In genomic region chr3:107853232-107854181, GRCm38 (mm10) we compare ENCODE assay signal across 20 mouse cellular contexts. TPM values are rescaled to one million over a fixed set of nuclear protein-coding genes. Genes with fewer than 3 reads are reported as not detected.
DNase-seq lines count a peak whose midpoint lies in the region; ATAC-seq and TF ChIP-seq lines count a peak whose summit lies in the region.
"Had no signal": no experiment of that assay in that cellular context is flagged by ENCODE, and none has a peak within 500 bp of the region (broad histone marks: within the 10 kb centered on the region; RNA-seq: fewer than 3 reads in every experiment).

No protein-coding gene starts in this region.

- no peak for TF ChIP-seq RAD21 in CH12.LX (IDR thresholded peaks at IDR 0.05; ENCODE audit: low read depth, low read length)

- in situ Hi-C loops in CH12.LX (cut with MboI; ENCODE audit: low pct_ligation_motif_present, low pct_unique_long_range_greater_than_20kb, low sequenced_read_pairs), result no loop called here

- no peak for DNase-seq in layer of hippocampus, adult 2 months (ENCODE audit: low spot score in 2 of 2)
- DNase-seq in layer of hippocampus, postnatal 36 days, result no peak
- peak; percentile 56 for DNase-seq in A20 (ENCODE audit: low read depth, low spot score)
- DNase-seq in CH12.LX (ENCODE audit: extremely low read depth), result no peak
- no peak for DNase-seq in yolk sac, embryonic 10.5 days (ENCODE audit: low spot score)
- DNase-seq in kidney, postnatal 14 days, result no peak
- no peak for DNase-seq in neural tube, embryonic 10.5 days (ENCODE audit: extremely low spot score, low spot score)
- DNase-seq: adrenal gland, adult 8-10 months; cerebellum, postnatal 36 days; gastrocnemius, postnatal 14 days; kidney, adult 18-20 months; lung, adult 2 months; right cerebral cortex, postnatal 14 days had no signal

- no peaks in the 10 kb centered on the region for H3K27me3 ChIP-seq in CH12.LX (replicated peaks)
- H3K27me3 ChIP-seq: forebrain, embryonic 12.5 days had no signal

- peak; percentile 65 for TF ChIP-seq CTCF in layer of hippocampus, adult 2 months (conservative IDR thresholded peaks at IDR 0.05)
- TF ChIP-seq CTCF in CH12.LX (conservative IDR thresholded peaks at IDR 0.05 in 1 of 2, IDR thresholded peaks at IDR 0.05 in 1 of 2; ENCODE audit: low read depth in 2 of 2, low read length in 2 of 2), result no peak

- TF ChIP-seq POLR2A in CH12.LX (IDR thresholded peaks at IDR 0.05; ENCODE audit: low read depth, low read length), result no peak

- H3K9ac ChIP-seq in CH12.LX (ENCODE audit: insufficient read depth, low read depth), result no peak overlapping the region
- H3K9ac ChIP-seq: forebrain, embryonic 12.5 days; heart, embryonic 13.5 days had no signal

- no peaks in the 10 kb centered on the region for H3K9me3 ChIP-seq in CH12.LX (replicated peaks; ENCODE audit: low read length)
- H3K9me3 ChIP-seq: forebrain, embryonic 12.5 days; heart, embryonic 13.5 days; megakaryocyte, embryonic 14.5 days had no signal

- TF ChIP-seq EP300 in CH12.LX (IDR thresholded peaks at IDR 0.05; ENCODE audit: low read length), result no peak

- H3K27ac ChIP-seq in layer of hippocampus, adult 2 months, result peak overlapping the region; percentile 46
- no peak overlapping the region for H3K27ac ChIP-seq in CH12.LX (ENCODE audit: insufficient read depth, low read depth)
- H3K27ac ChIP-seq: forebrain, embryonic 12.5 days; heart, embryonic 13.5 days had no signal

- no peak overlapping the region for H3K4me3 ChIP-seq in layer of hippocampus, adult 2 months
- H3K4me3 ChIP-seq in CH12.LX (replicated peaks in 1 of 3; ENCODE audit: low read depth in 2 of 3, low read length in 2 of 3, poor library complexity in 1 of 3), result no peak overlapping the region
- H3K4me3 ChIP-seq: forebrain, embryonic 12.5 days; heart, embryonic 13.5 days had no signal

- H3K79me2 ChIP-seq in CH12.LX (replicated peaks; ENCODE audit: control insufficient read depth, extremely low read depth, insufficient read depth, poor library complexity, severe bottlenecking), result no peaks in the 10 kb centered on the region

- H3K36me3 ChIP-seq in CH12.LX (replicated peaks in 1 of 2; ENCODE audit: control insufficient read depth in 1 of 2, insufficient read depth in 1 of 2, low read length in 1 of 2), result no peaks in the 10 kb centered on the region
- H3K36me3 ChIP-seq: forebrain, embryonic 12.5 days; heart, embryonic 13.5 days had no signal

- peak; percentile 89 for ATAC-seq in inflammation-experienced regulatory T-cells, adult 6 months

- dilution Hi-C loops in CH12.LX (cut with MboI; ENCODE audit: extremely low pct_ligation_motif_present, extremely low pct_unique_long_range_greater_than_20kb, low sequenced_read_pairs), result no loop called here

- peaks cover 27 to 57% of the 10 kb centered on the region in 2 experiments for H3K4me1 ChIP-seq in CH12.LX (ENCODE audit: control insufficient read depth in 1 of 2, insufficient read depth in 2 of 2)

- no peak overlapping the region for H3K4me2 ChIP-seq in CH12.LX (ENCODE audit: insufficient read depth, low read depth, poor library complexity, severe bottlenecking)
- H3K4me2 ChIP-seq: forebrain, embryonic 12.5 days; heart, embryonic 13.5 days had no signal

TF ChIP-seq in CH12.LX, 34 proteins besides CTCF, POLR2A, EP300 and RAD21:
- TF ChIP-seq MAFK (IDR thresholded peaks at IDR 0.05; ENCODE audit: insufficient replicate concordance, low read length) (no peak), BHLHE40 (IDR thresholded peaks at IDR 0.05; ENCODE audit: low read depth, low read length) (peak; percentile 32; the same call in 1 of the 2 replicates), MAX (IDR thresholded peaks at IDR 0.05; ENCODE audit: low read length) (peak; percentile 86), MYC (IDR thresholded peaks at IDR 0.05; ENCODE audit: low read depth, low read length) (peak; percentile 81)

RNA-seq across cellular contexts. Expression of gene Eps8l3, which starts 23.5 kb away (rescaled TPM):
- total RNA-seq in layer of hippocampus, adult 2 months (2021), result not detected
- not detected for total RNA-seq in layer of hippocampus, postnatal 36 days (2021)
- total RNA-seq in CH12.LX (2012; rRNA removed), result not detected in 2 replicates
- total RNA-seq in CH12.LX (2014; rRNA removed), result not detected in 2 replicates
- not detected in 2 replicates for polyA plus RNA-seq in CH12.LX (2012; ENCODE audit: insufficient read length, low read depth)
- polyA plus RNA-seq in inflammation-experienced regulatory T-cells, adult 6 months (2017; shearing (Covaris generic)), result not detected
- total RNA-seq: adrenal gland, adult 8-10 months; gastrocnemius, postnatal 14 days; left cerebral cortex, postnatal 36 days had no signal
- polyA plus RNA-seq: embryonic facial prominence, embryonic 14.5 days; forebrain, embryonic 12.5 days; heart, embryonic 13.5 days; hindbrain, embryonic 11.5 days; lung, adult 2 months had no signal

RNA-seq across cellular contexts. Expression of gene Gstm5, which starts 42.1 kb away (rescaled TPM):
- 100 to 1,000 TPM; 282 to 304 TPM for total RNA-seq in layer of hippocampus, adult 2 months (2021)
- 100 to 1,000 TPM; 258 to 289 TPM for total RNA-seq in layer of hippocampus, postnatal 36 days (2021)
- 3.3 and 4.9 TPM in 2 replicates for total RNA-seq in CH12.LX (2012; rRNA removed)
- 2.2 and 4.2 TPM in 2 replicates for total RNA-seq in CH12.LX (2014; rRNA removed)
- polyA plus RNA-seq in CH12.LX (2012; ENCODE audit: insufficient read length, low read depth), result 4.2 and 5.2 TPM in 2 replicates
- 1 to 10 TPM in 1 of 3 experiments, not detected in 2; 1.4 TPM for polyA plus RNA-seq in inflammation-experienced regulatory T-cells, adult 6 months (2017; shearing (Covaris generic))

Comparison
In these comparisons a context has a peak if more than half of its experiments do, and no peak if none do; other contexts are left out.
1. RNA of gene Gstm5, which starts 42.1 kb away (total RNA-seq): 282 to 304 TPM in layer of hippocampus, adult 2 months and 258 to 289 TPM in layer of hippocampus, postnatal 36 days; 2.2 to 4.9 TPM in CH12.LX; every median in the first group is over 10 times any median in the second.